Mouse (Mus musculus) urinary bladder, adult 2 months (tissue): Measurements from ENCODE around the gene Rps3a1. TPM values are rescaled to one million over a fixed set of nuclear protein-coding genes. Genes with fewer than 3 reads are reported as not detected.
"Not testable (repeated sequence)": the region's sequence is repeated elsewhere in the genome, so short reads cannot be mapped to it uniquely, and the experiment has no call there.

ENCODE experiments used
- DNase-seq: peaks from one replicate; pipeline ENCODE4 v3.0.0; 2022; ENCODE audit warnings: low spot score
- polyA plus RNA-seq: library from polyadenylated mRNA; depleted of rRNA; stranded (reverse); fragments of >200 nt; gene quantifications from 2 replicates; pipeline ENCODE4 v1.2.3, GENCODE M21; 2012; rRNA removed

Gene Rps3a1
- polyA plus RNA-seq, 1 experiment, result 2,026 TPM

DNA sequence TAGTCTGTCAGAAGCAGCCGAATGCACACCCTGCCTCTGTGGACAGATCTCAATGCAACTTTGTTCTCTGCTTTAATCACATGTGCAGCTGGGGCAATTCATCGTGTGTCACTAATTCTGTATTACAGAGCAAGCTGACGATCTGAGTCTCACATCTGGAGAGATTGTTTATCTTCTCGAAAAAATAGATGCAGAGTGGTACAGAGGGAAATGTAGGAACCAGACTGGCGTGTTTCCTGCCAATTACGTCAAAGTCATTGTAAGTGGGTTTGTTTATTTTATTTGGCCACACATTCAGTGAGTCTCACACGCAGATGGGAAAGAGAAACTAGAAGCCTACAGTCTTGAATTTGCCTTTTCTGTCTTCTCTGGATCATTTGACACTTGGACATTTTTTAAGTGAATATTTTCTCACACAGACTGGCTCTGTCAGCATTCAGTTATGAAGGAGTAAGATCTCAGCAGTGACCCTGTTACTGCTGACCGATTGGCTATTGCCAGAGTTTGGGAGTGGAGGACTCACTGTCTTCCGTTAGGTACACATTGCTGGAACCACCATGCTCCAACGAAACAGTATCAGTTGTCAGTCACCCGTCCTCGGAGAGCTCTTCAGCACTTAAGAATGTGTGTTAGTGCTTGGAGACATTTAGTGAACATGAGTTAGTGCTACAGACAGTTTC, 27.7 kb downstream of the Rps3a1 start:
- no peak for DNase-seq

DNA sequence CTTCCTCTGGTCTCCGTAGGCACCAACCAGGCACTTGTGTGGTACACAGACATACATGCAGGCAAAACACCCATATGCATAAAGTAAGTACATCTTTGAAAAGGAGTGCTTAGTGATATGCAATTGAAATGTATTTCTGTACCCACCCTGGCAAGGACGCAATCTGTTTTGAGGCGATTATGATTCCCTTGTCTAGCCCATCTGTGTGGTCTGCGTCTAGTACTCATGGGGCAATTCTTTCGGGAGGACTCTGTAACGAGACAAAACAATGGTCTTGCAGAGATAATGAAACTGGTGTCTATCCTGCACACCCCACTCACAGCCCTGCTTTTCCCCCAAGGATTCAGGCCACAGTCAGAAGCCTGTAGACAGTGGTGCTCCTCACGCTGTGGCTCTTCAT, 29.7 kb downstream of the Rps3a1 start:
- no peak for DNase-seq

DNA sequence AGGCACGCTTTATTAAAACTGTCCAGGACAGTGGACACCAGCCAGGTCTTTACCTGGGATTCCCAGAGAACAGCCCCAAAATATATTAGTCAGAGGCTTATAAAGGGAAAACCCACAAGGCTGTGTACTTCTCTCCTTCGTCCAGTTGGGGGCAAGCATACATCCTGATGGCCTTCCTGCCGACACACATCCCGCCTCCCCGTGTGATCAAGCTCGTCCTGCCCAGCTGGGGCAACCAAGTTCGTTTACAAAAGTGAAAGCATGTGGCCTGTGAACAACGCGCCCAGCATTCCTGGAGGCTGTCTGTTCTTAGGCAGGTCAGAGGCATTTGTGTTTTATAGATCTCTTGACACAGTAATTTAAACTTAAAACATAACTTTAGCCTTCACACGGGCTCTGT, 32.4 kb downstream of the Rps3a1 start:
- DNase-seq, result no peak

DNA sequence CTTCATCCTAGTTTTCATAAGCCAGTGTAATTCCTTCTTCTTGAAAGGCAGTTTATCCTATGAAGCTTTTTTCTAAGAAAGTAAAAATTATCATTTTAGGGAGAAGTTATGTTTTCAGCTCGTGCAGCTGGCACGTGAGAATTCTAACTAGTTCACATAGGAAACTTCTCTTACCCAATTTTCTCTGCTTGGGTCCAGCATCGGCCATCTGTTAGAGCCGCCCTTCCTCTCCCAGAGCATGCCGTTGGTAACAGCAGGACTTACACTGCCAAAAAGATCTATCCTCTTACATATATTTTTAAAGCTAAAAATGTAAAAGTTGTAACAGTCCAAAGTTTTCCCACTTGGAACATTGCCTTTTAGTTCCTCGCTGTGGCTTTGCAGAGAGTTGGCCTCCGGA, 33.4 kb downstream of the Rps3a1 start:
- DNase-seq, result no peak

DNA sequence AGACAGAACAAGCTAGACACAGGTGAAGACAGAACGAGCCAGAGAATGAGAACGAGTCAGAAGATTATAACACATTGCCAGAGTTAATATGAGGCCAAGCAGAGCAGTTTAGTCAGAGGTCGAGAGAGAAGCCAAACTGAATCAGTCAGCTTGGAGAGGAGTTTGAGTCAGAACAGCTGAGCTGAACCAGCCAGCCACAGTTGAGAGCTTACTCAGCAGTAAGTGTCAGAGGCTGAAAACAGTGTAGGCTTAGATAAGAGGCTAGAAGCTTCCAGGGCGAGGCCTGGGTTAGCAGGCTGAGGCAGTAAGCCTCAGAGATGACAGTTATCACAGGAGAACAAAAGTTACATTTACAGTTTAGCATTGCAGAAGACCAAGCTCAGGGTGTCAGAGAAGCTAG, 33.9 kb downstream of the Rps3a1 start:
- DNase-seq, result no peak

DNA sequence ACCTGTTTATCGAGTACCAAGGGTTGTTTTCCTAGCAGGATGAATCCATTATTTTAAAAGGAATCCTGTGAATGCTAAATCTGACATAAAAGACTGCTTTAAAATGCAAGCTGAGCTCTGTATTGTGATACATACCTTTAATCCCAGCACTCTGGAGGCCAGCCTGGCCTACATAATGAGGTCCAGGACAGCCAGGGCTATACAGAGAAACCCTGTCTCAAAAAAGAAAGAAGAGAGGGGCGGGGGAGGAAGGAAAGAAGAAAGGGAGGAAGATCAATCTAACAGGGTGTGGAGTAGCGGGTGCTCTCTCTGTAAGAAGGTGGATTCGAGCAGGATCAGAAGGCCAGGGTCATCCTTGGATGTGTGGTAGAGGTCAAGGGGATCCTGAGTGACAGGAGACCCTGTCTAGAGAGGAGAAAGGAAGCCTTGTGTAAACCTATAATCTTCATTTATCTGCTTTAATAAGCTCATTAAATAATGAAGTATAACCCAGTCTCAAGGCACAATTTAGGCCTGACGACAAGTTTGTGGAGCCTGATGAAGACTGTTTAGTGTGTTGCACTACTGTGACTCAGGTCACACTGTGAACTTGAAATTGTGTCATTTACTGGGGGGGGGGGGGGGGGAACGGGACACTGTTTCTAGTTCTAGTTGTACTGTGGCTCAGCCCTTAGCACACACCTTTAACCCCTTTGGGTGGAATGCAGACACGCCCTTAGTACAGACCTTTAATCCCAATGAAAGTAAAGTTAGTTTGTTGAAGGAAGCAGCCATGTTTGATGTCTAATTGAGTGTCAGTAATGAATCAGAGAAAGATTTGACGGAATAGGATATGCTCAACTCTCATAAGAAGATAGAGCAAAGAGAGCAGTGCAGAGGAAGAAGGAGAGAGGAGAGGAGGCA, 34.6 kb downstream of the Rps3a1 start:
- no peak for DNase-seq

DNA sequence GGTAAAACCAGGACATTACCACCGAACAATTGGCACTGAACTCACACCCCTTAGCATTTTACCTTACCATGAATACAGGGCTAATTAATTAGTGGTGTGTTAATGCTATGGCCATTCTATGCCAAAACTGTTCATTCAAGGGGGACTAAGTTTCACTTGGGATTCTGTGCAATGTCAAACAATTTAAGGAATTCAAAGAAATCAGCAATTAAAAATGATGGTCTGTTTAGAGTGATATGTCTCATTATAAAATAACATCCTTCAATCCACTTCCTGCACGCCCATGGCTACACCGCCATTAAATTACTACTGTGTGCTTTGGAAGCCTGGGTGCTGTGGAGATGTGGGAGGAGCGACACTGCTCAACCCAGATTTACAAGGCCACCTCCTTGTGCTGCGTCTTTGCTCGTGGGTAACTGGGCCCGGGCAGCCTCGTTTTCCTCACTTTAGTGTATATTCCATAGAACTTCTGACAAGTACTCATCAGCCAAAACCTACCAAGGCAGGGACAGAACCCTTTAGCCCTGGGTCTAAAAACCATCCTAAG, 36.3 kb downstream of the Rps3a1 start:
- DNase-seq, result no peak

DNA sequence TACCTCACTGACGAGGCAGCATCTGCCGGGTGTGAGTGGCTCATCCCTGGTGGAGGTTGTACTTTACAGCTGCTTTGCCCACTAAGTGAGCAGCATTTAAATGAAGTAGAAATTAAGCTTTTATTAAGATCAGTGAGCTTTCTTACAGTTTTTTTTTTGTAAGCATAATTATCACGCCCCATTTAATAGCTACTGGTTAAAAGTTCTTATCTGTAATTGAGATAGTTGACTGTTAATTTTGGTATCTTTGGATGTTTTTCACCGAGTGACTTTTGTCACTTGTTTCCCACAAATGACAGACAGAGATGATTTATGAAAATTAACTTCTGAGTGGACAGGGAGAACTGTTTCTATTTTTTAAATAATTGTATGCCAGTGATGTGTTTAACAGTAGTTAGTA, 37.6 kb downstream of the Rps3a1 start:
- no peak for DNase-seq

DNA sequence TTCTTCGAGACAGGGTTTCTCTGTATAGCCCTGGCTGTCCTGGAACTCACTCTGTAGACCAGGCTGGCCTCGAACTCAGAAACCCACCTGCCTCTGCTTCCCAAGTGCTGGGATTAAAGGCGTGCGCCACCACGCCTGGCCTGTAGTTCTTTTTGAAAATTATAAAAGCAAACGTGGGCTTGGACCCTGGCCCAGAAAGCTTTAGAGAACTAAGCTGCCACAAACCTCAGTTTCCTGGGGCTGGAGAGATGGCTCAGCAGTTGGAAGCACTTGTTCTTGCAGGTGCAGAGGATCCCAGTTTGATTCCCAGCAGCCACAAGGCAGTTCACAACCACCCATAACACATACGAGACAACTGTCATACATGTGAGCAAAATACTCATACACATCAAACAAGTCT, 38.1 kb downstream of the Rps3a1 start:
- not testable (repeated sequence) for DNase-seq

DNA sequence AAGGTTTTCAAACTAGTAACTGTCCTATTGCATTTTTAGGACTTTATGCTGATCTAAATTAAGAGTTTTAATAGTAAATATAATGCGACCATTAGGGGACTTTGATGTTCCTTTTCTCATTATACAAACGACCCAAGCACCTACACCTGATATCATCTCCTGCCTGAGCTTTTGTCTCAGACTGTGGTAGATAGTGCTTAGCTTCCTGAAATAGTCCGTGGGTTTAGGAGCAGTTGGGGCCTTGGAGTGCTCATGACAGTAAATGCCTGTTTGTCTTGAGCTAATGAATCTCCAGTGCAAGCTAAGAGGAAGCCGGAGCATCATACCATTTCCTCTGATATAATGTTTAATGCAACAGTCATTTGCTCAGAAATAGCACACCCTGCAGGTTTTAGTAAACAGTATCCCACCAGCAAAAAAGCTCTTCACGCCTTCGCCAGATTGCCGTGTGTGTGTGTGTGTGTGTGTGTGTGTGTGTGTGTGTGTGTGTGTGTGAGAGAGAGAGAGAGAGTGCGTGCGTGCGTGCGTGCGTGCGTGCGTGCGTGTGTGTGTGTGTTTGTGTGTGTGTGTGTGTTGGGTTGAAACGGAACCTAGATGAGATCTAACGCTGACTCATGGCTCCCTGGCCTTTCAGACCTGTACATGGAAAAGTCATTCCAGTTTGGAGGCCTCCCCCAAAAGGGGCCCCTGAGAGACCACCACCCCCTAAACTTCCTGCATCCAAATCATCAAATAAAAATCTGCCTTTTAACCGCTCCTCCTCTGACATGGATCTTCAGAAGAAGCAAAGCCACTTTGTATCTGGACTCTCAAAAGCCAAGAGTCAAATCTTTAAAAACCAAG, 38.8 kb downstream of the Rps3a1 start:
- no peak for DNase-seq

DNA sequence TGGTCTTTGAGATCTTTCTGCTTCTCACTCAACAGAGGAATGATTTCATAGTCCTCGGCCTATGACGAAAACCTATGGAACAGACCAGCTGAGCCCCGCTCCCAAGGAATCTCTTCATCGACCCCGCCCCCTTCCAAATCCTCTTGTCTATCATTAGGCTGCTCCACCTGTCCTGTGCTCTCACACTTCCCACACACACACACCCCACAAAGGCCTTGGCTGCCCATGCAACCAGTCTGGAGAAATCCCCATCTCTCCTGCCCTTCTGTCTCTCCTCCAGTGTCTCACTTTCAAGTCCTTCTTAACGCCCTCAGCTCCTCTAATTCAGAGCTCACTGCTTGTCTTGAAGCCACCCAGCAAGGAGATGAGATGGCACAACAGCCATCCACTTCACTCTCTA, 40.5 kb downstream of the Rps3a1 start:
- DNase-seq, result no peak

DNA sequence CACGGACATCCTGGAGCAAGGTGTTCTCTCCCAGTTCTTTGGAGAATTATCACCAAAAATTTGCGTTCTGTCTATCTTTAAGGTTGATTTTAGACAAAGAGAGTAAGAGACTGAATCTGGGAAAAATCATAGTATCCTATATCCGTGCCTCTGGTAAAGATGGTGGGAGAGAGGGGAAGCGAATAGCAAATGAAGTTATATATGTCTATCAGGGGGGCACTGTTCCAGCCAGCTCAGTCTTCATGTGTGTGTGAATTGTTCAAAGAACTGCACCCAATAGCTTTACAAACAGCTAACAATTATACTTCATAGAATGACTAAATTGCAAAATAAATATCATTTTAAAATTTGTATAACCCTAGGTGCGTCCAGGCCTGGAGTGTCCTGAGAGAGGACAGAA, 48.6 kb downstream of the Rps3a1 start:
- DNase-seq, result no peak

DNA sequence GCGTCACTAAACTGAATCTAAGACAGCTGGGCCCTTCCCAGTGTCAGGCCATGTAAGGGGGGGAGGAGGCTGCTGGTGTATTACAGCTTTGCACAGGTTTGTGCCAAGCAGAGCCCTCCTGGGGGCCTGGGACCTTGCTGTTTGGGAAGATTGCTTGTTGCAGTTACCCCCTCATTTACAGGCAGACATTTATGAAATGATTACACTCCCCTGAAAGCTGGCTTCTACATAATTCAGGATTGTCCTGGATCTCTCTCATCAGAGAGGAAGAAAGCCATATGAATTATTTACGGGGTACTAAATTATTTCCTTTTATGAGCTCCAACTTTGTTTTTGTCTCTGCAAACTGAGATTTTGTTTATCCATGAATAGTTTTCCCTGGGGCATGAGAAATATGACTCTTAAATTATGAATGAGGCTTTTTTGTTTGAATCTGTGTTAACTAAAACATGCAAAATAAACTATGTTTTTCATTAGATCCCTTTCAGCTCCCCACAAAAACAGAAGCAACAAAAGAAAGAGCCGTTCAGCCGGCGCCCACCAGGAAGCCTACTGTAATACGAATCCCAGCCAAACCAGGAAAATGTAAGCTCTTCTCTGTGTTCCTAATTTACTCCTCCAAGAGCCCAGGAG, 49.2 kb downstream of the Rps3a1 start:
- no peak for DNase-seq

Other genes starting within 250 kb of the Rps3a1 start
- 103 and 113 TPM in 2 replicates for gene Sh3d19, start 171.6 kb downstream of the Rps3a1 start, polyA plus RNA-seq
- gene Prss48, start 140.2 kb downstream of the Rps3a1 start, polyA plus RNA-seq, result not detected in 2 replicates
- gene Lrba, start 82.0 kb upstream of the Rps3a1 start, polyA plus RNA-seq, result 13.7 and 15.0 TPM in 2 replicates